Mouse (Mus musculus): ENCODE results near the gene Glyr1. TPM values are rescaled to one million over a fixed set of nuclear protein-coding genes. Genes with fewer than 3 reads are reported as not detected.

Gene Glyr1
- total RNA-seq, 2 experiments from 2014 or later: 69.5 to 112 TPM

GRCm38 (mm10) chr16:5012036-5013005, 37.3 kb downstream of the Glyr1 start:
- peak; percentile 67 for ATAC-seq (replicated peaks; ENCODE audit: poor library complexity)

GRCm38 (mm10) chr16:5011285-5011684, 38.4 kb downstream of the Glyr1 start:
- peak; percentile 13 for ATAC-seq (replicated peaks; ENCODE audit: poor library complexity)

GRCm38 (mm10) chr16:5010371-5010935, 39.2 kb downstream of the Glyr1 start:
- no peak for ATAC-seq (replicated peaks; ENCODE audit: poor library complexity)

- no peak for ATAC-seq (replicated peaks; ENCODE audit: poor library complexity)
These were observed 41.6 kb downstream of the Glyr1 start for GRCm38 (mm10) chr16:5008076-5008475.

GRCm38 (mm10) chr16:5007492-5007891, 42.2 kb downstream of the Glyr1 start:
- ATAC-seq (replicated peaks; ENCODE audit: poor library complexity): no peak

GRCm38 (mm10) chr16:5007067-5007466, 42.6 kb downstream of the Glyr1 start, which contains the start of gene Smim22:
TSS of gene Smim22 (plus strand) at chr16:5007288.
- ATAC-seq (replicated peaks; ENCODE audit: poor library complexity): no peak

- no peak for ATAC-seq (replicated peaks; ENCODE audit: poor library complexity)
These were observed 49.1 kb downstream of the Glyr1 start for GRCm38 (mm10) chr16:5000611-5001010.

GRCm38 (mm10) chr16:4998984-4999383, 50.7 kb downstream of the Glyr1 start:
- ATAC-seq (replicated peaks; ENCODE audit: poor library complexity): no peak

GRCm38 (mm10) chr16:4997553-4997952, 52.1 kb downstream of the Glyr1 start, which contains the start of gene Sept12:
TSS of gene Sept12 (minus strand) at chr16:4997852.
- no peak for ATAC-seq (replicated peaks; ENCODE audit: poor library complexity)

GRCm38 (mm10) chr16:4993276-4993675, 56.4 kb downstream of the Glyr1 start:
- ATAC-seq (replicated peaks; ENCODE audit: poor library complexity): no peak

- no peak for ATAC-seq (replicated peaks; ENCODE audit: poor library complexity)
These were observed 64.9 kb downstream of the Glyr1 start for GRCm38 (mm10) chr16:4984717-4985116.

GRCm38 (mm10) chr16:4979755-4980380, 69.8 kb downstream of the Glyr1 start:
- ATAC-seq (replicated peaks; ENCODE audit: poor library complexity): peak; percentile 82

GRCm38 (mm10) chr16:4978275-4979051, 71.2 kb downstream of the Glyr1 start:
- peak; percentile 73 for ATAC-seq (replicated peaks; ENCODE audit: poor library complexity)

GRCm38 (mm10) chr16:4976180-4976579, 73.5 kb downstream of the Glyr1 start:
- ATAC-seq (replicated peaks; ENCODE audit: poor library complexity): no peak

- ATAC-seq (replicated peaks; ENCODE audit: poor library complexity): no peak
These were observed 75.1 kb downstream of the Glyr1 start for GRCm38 (mm10) chr16:4974521-4974920.

- no peak for ATAC-seq (replicated peaks; ENCODE audit: poor library complexity)
These were observed 78.0 kb downstream of the Glyr1 start for GRCm38 (mm10) chr16:4971626-4972025.

GRCm38 (mm10) chr16:4969055-4969843, 80.4 kb downstream of the Glyr1 start:
- ATAC-seq (replicated peaks; ENCODE audit: poor library complexity): peak; percentile 95

GRCm38 (mm10) chr16:4968426-4968825, 81.2 kb downstream of the Glyr1 start:
- no peak for ATAC-seq (replicated peaks; ENCODE audit: poor library complexity)

- ATAC-seq (replicated peaks; ENCODE audit: poor library complexity): no peak
These were observed 84.1 kb downstream of the Glyr1 start for GRCm38 (mm10) chr16:4965392-4966129.

Data from megakaryocyte progenitor cell, adult 5-6 weeks (primary cell).